Mouse (Mus musculus) kidney, postnatal 25 days (tissue): ENCODE measurements at regions not wholly inside any gene's neighbourhood (a gene's known extent, or its start where the extent isn't known, plus 50 kb on each side); places are given as distances from the start of the nearest gene placed in this dataset.

ENCODE experiments used
- DNase-seq, 2 experiments: peaks; one replicate each; pipeline ENCODE4 v3.0.0; 2021; ENCODE audit warnings: mixed read lengths in 2 of 2

GRCm38 (mm10) chr6:50974961-50975360 is 320.7 kb upstream of the Npvf start:
- no peak for DNase-seq

- peak; percentile 9 to 42 for DNase-seq
These were observed 322.7 kb upstream of the Npvf start for GRCm38 (mm10) chr6:50976973-50977372.

GRCm38 (mm10) chr6:50977381-50977780 is 323.1 kb upstream of the Npvf start:
- peak; percentile 45 to 58 for DNase-seq

GRCm38 (mm10) chr6:50978016-50978415 is 323.8 kb upstream of the Npvf start:
- DNase-seq = no peak

GRCm38 (mm10) chr6:50978571-50978970 is 324.3 kb upstream of the Npvf start:
- DNase-seq = peak; percentile 50 to 68

GRCm38 (mm10) chr6:50979764-50980163 is 325.5 kb upstream of the Npvf start:
- DNase-seq = no peak

- no peak for DNase-seq
These were observed 326.1 kb upstream of the Npvf start for GRCm38 (mm10) chr6:50980311-50980710.

GRCm38 (mm10) chr6:50981702-50982309 is 327.6 kb upstream of the Npvf start:
- DNase-seq = no peak

GRCm38 (mm10) chr6:50982856-50983255 is 328.6 kb upstream of the Npvf start:
- DNase-seq = no peak

GRCm38 (mm10) chr6:50983511-50984099 is 329.4 kb upstream of the Npvf start:
- no peak for DNase-seq

- peak in 1 of 2 experiments; percentile 28 for DNase-seq
These were observed 330.1 kb upstream of the Npvf start for GRCm38 (mm10) chr6:50984157-50984905.

GRCm38 (mm10) chr6:50986270-50986924 is 332.2 kb upstream of the Npvf start:
- DNase-seq = no peak

GRCm38 (mm10) chr6:50988561-50988960 is 334.3 kb upstream of the Npvf start:
- no peak for DNase-seq

- DNase-seq = no peak
These were observed 337.4 kb upstream of the Npvf start for GRCm38 (mm10) chr6:50991528-50992125.

GRCm38 (mm10) chr6:50993952-50994351 is 339.7 kb upstream of the Npvf start:
- no peak for DNase-seq

GRCm38 (mm10) chr6:51002713-51003112 is 348.5 kb upstream of the Npvf start:
- no peak for DNase-seq

GRCm38 (mm10) chr6:51006074-51006591 is 351.9 kb upstream of the Npvf start:
- DNase-seq = peak in 1 of 2 experiments; percentile 42

GRCm38 (mm10) chr6:51009526-51010340 is 355.5 kb upstream of the Npvf start:
- DNase-seq = no peak

- DNase-seq = no peak
These were observed 356.3 kb upstream of the Npvf start for GRCm38 (mm10) chr6:51010536-51010935.

- DNase-seq = peak; percentile 24 to 43
These were observed 358.0 kb upstream of the Npvf start for GRCm38 (mm10) chr6:51012086-51012830.

GRCm38 (mm10) chr6:51015735-51016134 is 361.5 kb upstream of the Npvf start:
- no peak for DNase-seq
